Mouse (Mus musculus) olfactory bulb, adult 2 months (tissue): ENCODE results near the gene Bcat1.

Source experiments
- CTCF ChIP-seq: fragments of 200-500 bp; IDR thresholded peaks from 2 replicates; pipeline ENCODE4 v1.5.1; 2012; ENCODE audit warnings: low read depth, mild to moderate bottlenecking, low read length, moderate library complexity; ENCODE audit not compliant: insufficient read depth
- POLR2A ChIP-seq: fragments of 200-500 bp; IDR thresholded peaks from 2 replicates; pipeline ENCODE4 v1.6.1; 2012; ENCODE audit warnings: mild to moderate bottlenecking, low read depth, low read length, moderate library complexity; ENCODE audit not compliant: insufficient read depth

DNA sequence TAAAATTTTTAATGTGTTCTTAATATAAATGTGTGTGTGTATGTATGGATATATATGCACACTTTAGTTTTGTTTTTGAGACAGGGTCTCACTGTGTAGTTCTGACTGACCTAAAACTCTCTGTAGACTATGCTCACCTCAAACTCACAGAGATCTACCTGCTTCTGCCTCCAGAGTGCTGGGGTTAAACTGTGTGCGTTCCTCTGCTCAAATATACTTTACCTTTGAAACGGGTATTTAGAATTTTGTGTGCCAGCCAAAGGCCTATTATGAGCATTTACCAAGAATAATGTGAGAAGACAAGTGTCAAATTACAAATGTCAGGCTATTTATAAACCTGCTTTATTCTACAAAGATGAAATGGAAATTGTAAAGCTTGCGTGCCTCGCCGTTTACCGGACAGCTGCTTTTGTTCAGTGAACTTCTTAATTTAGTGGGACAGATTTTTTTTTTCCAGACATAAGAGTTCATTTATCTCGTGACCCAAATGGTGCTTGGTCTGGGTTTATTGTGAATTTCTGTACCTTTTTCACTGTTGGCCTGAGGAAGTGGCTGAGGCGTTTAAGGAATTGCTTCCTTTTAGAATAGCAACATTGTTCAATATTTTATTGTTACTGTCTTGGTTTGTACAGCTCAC is 46.6 kb upstream of the Bcat1 start:
- TF ChIP-seq CTCF (no peak), POLR2A (no peak)
